16 mouse cellular contexts compared by ENCODE assay signal in genomic region chr5:121422787-121423186, GRCm38 (mm10). TPM values are rescaled to one million over a fixed set of nuclear protein-coding genes. Genes with fewer than 3 reads are reported as not detected.
"Had no signal": no experiment of that assay in that cellular context is flagged by ENCODE, and none has a peak within 500 bp of the region (broad histone marks: within the 10 kb centered on the region; RNA-seq: fewer than 3 reads in every experiment).

No protein-coding gene starts in this region.

- H3K9me3 ChIP-seq: liver, embryonic 13.5 days; liver, embryonic 15.5 days; lung, embryonic 15.5 days; midbrain, embryonic 13.5 days; midbrain, embryonic 15.5 days; neural tube, embryonic 12.5 days; stomach, embryonic 15.5 days had no signal

- H3K27me3 ChIP-seq: liver, embryonic 13.5 days; liver, embryonic 15.5 days; lung, embryonic 15.5 days; midbrain, embryonic 13.5 days; midbrain, embryonic 15.5 days; neural tube, embryonic 12.5 days; stomach, embryonic 15.5 days had no signal

- H3K4me1 ChIP-seq: liver, embryonic 13.5 days; liver, embryonic 15.5 days; lung, embryonic 15.5 days; midbrain, embryonic 13.5 days; midbrain, embryonic 15.5 days; neural tube, embryonic 12.5 days; stomach, embryonic 15.5 days had no signal

- H3K4me3 ChIP-seq: liver, embryonic 13.5 days; liver, embryonic 15.5 days; lung, embryonic 15.5 days; midbrain, embryonic 13.5 days; midbrain, embryonic 15.5 days; neural tube, embryonic 12.5 days; stomach, embryonic 15.5 days had no signal

- ATAC-seq: liver, postnatal 0 days; lung, postnatal 0 days; midbrain, embryonic 13.5 days; midbrain, embryonic 15.5 days had no signal

- DNase-seq: liver, embryonic 13.5 days; liver, postnatal 0 days; lung, adult 2 months; lung, postnatal 14 days; lung, postnatal 36 days; thymus, adult 2 months; thymus, postnatal 25 days; thymus, postnatal 4 days had no signal

RNA-seq across cellular contexts. Expression of gene Tmem116, which starts 28.9 kb away (rescaled TPM):
- total RNA-seq: monocyte, adult 5-6 weeks had no signal
